Comparison of ENCODE assay signal across 8 mouse cellular contexts in the genomic region with DNA sequence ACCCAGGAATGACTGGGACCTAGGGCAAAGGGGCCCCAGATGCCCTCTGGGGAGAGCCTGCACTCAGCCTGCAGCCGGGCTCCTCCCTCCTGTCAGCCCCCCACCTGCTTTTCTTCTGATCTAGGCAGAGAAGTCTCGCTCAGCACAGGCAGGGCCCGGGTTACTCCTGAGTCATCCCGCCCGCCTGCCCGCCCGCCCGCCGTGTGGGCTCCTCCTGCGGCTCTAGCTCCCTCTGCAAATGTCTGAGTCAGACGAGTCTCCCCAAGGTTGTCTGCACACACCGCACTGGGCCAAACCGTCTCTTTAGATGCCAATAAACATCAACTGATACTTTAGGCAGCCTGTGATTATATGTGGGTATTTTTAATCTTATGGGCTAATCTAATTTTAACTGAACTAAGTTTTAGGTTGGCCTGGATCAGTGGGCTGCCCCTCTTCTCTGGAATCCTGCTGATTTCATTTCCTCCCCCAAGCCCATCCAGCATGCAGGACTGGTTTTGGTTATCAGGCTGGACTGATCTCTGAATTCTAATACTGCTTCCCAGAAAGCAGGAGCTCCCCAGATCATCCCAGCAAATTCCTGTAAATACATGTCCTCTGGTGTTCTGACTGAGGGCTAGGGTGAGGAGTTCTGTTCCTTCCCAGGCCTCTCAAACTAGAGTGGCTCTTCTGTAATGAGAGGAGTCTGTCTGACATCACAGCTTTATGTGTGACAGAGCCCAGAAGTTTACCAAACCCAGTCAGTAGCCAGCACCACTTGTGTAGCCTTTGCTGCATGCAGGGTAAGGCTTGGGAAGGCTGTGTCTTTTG. TPM values are rescaled to one million over a fixed set of nuclear protein-coding genes. Genes with fewer than 3 reads are reported as not detected.
DNase-seq lines count a peak whose midpoint lies in the region; ATAC-seq and TF ChIP-seq lines count a peak whose summit lies in the region.

No protein-coding gene starts in this region.

- intact Hi-C loops in heart, adult 2 months (cut with DNase I): no loop called here

- no peak for TF ChIP-seq EP300 in heart, adult 2 months (IDR thresholded peaks at IDR 0.05; ENCODE audit: insufficient read depth, low read depth, low read length)

- TF ChIP-seq POLR2A in heart, adult 2 months (IDR thresholded peaks at IDR 0.05; ENCODE audit: insufficient read depth, low read depth, low read length): no peak
- TF ChIP-seq POLR2A in myocyte (IDR thresholded peaks at IDR 0.05; ENCODE audit: insufficient read length, low read depth): peak; percentile 14

- H3K79me2 ChIP-seq in heart, adult 2 months (replicated peaks; ENCODE audit: control insufficient read depth, insufficient read depth, low read length): peaks cover 5% of the 10 kb centered on the region; the same call in 1 of the 2 replicates
- peaks cover 80% of the 10 kb centered on the region for H3K79me2 ChIP-seq in myocyte (ENCODE audit: control insufficient read depth, insufficient read depth)

- no peaks in the 10 kb centered on the region for H3K27me3 ChIP-seq in heart, adult 2 months (ENCODE audit: control insufficient read depth, insufficient read depth, low read length)
- no peaks in the 10 kb centered on the region for H3K27me3 ChIP-seq in intestine, embryonic 14.5 days (replicated peaks; ENCODE audit: control insufficient read depth, insufficient read depth, low read length)
- H3K27me3 ChIP-seq in myocyte (ENCODE audit: control insufficient read depth, insufficient read depth, insufficient read length): no peaks in the 10 kb centered on the region

- H3ac ChIP-seq in myocyte (ENCODE audit: control insufficient read depth, insufficient read length): no peak overlapping the region

- TF ChIP-seq CTCF in heart, adult 2 months (IDR thresholded peaks at IDR 0.05): no peak

- peak; percentile 85 for ATAC-seq in erythroid progenitor cell, adult 5-6 weeks (replicated peaks; ENCODE audit: low FRiP score, poor library complexity, severe bottlenecking)
- peak; percentile 74 for ATAC-seq in intestine, embryonic 14.5 days (replicated peaks; ENCODE audit: low FRiP score, low TSS enrichment, low read depth)

- peak overlapping the region; percentile 42; the same call in 1 of the 2 replicates for H3K9ac ChIP-seq in heart, adult 2 months (ENCODE audit: low read depth, low read length)
- peak overlapping the region; percentile 20; the same call in 1 of the 2 replicates for H3K9ac ChIP-seq in intestine, embryonic 14.5 days (ENCODE audit: low read length)

- H3K4me1 ChIP-seq in heart, adult 2 months (ENCODE audit: control insufficient read depth, insufficient read depth, low read length): peaks cover 10% of the 10 kb centered on the region
- H3K4me1 ChIP-seq in intestine, embryonic 14.5 days (replicated peaks; ENCODE audit: control insufficient read depth, insufficient read depth, low read length): peaks cover 56% of the 10 kb centered on the region

- H3K27ac ChIP-seq in heart, adult 2 months: peak overlapping the region; percentile 64
- H3K27ac ChIP-seq in intestine, embryonic 14.5 days (ENCODE audit: low read depth): peak overlapping the region; percentile 77

- H3K4me2 ChIP-seq in intestine, embryonic 14.5 days (ENCODE audit: low read length): peak overlapping the region; percentile 36
- H3K4me2 ChIP-seq in myocyte (ENCODE audit: low read depth): peak overlapping the region; percentile 81

- H3K4me3 ChIP-seq in heart, adult 2 months: no peak overlapping the region
- no peak overlapping the region for H3K4me3 ChIP-seq in intestine, embryonic 14.5 days (ENCODE audit: low read depth, low read length)
- no peak overlapping the region for H3K4me3 ChIP-seq in myocyte

- 25% methylated on average over 13 of the region's 13 CpGs for WGBS in heart, adult 2 months
- 9% methylated on average over 13 of the region's 13 CpGs for WGBS in intestine, embryonic 14.5 days

- no peak for DNase-seq in heart, adult 2 months
- DNase-seq in heart, adult 9 months (ENCODE audit: low spot score in 2 of 2): no peak
- DNase-seq in 3134 (ENCODE audit: extremely low read depth, insufficient read length, low spot score): peak; percentile 79
- peak; percentile 80 for DNase-seq in adrenal gland, adult 8-10 months
- DNase-seq in intestine, embryonic 14.5 days (ENCODE audit: low spot score): peak; percentile 72
- DNase-seq in layer of hippocampus, adult 11-12 months (ENCODE audit: low spot score): no peak

- H3K9me3 ChIP-seq in intestine, embryonic 14.5 days (ENCODE audit: control insufficient read depth, low read length): no peaks in the 10 kb centered on the region

- H3K36me3 ChIP-seq in heart, adult 2 months (ENCODE audit: control insufficient read depth, insufficient read depth, low read length): no peaks in the 10 kb centered on the region; the same call in 1 of the 2 replicates
- 0 out of 2 replicates have a peak, but pooled peaks cover 3% of the 10 kb centered on the region for H3K36me3 ChIP-seq in intestine, embryonic 14.5 days (ENCODE audit: control insufficient read depth, insufficient read depth, low read length)
- no peaks in the 10 kb centered on the region for H3K36me3 ChIP-seq in myocyte (ENCODE audit: control insufficient read depth, insufficient read depth)

TF ChIP-seq in myocyte, 11 proteins besides CTCF, POLR2A, EP300 and RAD21:
- TF ChIP-seq MYOD1 (IDR thresholded peaks at IDR 0.05; ENCODE audit: control insufficient read depth in 1 of 3, insufficient read length in 2 of 3, low read depth in 2 of 3) (peak in 1 of 3 experiments; percentile 36), MYOG (IDR thresholded peaks at IDR 0.05; ENCODE audit: control insufficient read depth in 1 of 3, insufficient read depth in 1 of 3, insufficient read length in 2 of 3, low read depth in 2 of 3) (no peak), POLR2AphosphoS2 (IDR thresholded peaks at IDR 0.05; ENCODE audit: insufficient read length, low read depth) (no peak), TCF3 (IDR thresholded peaks at IDR 0.05; ENCODE audit: insufficient read length, low read depth) (no peak), CEBPB (IDR thresholded peaks at IDR 0.05; ENCODE audit: insufficient read depth, poor library complexity, severe bottlenecking) (no peak), MAX (IDR thresholded peaks at IDR 0.05; ENCODE audit: low read depth) (no peak)

RNA-seq across cellular contexts. Expression of a gene that starts 8.9 kb away (rescaled TPM):
- total RNA-seq in heart, adult 2 months (2021): 10 to 100 TPM; 17.0 to 17.4 TPM
- 21.4 and 21.5 TPM in 2 replicates for polyA plus RNA-seq in heart, adult 2 months (2012; rRNA removed)
- 10 to 100 TPM; 50.3 to 83.2 (median 63.5) TPM for total RNA-seq in adrenal gland, adult 8-10 months (2022)
- 15.9 and 18.4 TPM in 2 replicates for total RNA-seq in erythroid progenitor cell, adult 5-6 weeks (2015; ENCODE audit: low replicate concordance)
- total RNA-seq in erythroid progenitor cell, adult 5-6 weeks (2017; ENCODE audit: low replicate concordance): 13.5 and 13.7 TPM in 2 replicates
- polyA plus RNA-seq in intestine, embryonic 14.5 days (2014; fragmentation: Nextera tagmentation; extraction: Ambion mirVana): 11.0 and 11.6 TPM in 2 replicates
- 23.3 TPM for polyA plus RNA-seq in myocyte (2012; fragmentation: generic; extraction: Trizol)

RNA-seq across cellular contexts. Expression of a gene that starts 25.2 kb away (rescaled TPM):
- 10 to 100 TPM; 73.6 to 96.1 TPM for total RNA-seq in heart, adult 2 months (2021)
- polyA plus RNA-seq in heart, adult 2 months (2012; rRNA removed): 61.8 and 65.1 TPM in 2 replicates
- total RNA-seq in adrenal gland, adult 8-10 months (2022): 10 to 100 TPM; 49.0 to 73.2 (median 60.2) TPM
- total RNA-seq in erythroid progenitor cell, adult 5-6 weeks (2015; ENCODE audit: low replicate concordance): 16.2 and 28.5 TPM in 2 replicates
- 9.0 and 10.1 TPM in 2 replicates for total RNA-seq in erythroid progenitor cell, adult 5-6 weeks (2017; ENCODE audit: low replicate concordance)
- 16.7 and 18.2 TPM in 2 replicates for polyA plus RNA-seq in intestine, embryonic 14.5 days (2014; fragmentation: Nextera tagmentation; extraction: Ambion mirVana)
- polyA plus RNA-seq in myocyte (2012; fragmentation: generic; extraction: Trizol): 53.1 TPM

Comparison
In these comparisons a context has a peak if more than half of its experiments do, and no peak if none do; other contexts are left out.
1. DNase-seq: peak in 3134 (single experiment), adrenal gland, adult 8-10 months (single experiment) and intestine, embryonic 14.5 days (single experiment); none in heart, adult 2 months (0 of 2), heart, adult 9 months (0 of 2) and layer of hippocampus, adult 11-12 months (single experiment).